Mouse (Mus musculus) erythroblast, embryonic 14.5 days (primary cell): ENCODE results near the gene Tmtc3.

ENCODE experiments used
- GATA1 ChIP-seq: IDR thresholded peaks from 2 replicates; pipeline ENCODE4 v1.6.1; 2012; ENCODE audit warnings: low read length, inconsistent platforms, mixed read lengths
- TAL1 ChIP-seq: IDR thresholded peaks from 3 replicates; pipeline ENCODE4 v1.6.1; 2012; ENCODE audit warnings: low read length, inconsistent platforms, mixed read lengths

DNA sequence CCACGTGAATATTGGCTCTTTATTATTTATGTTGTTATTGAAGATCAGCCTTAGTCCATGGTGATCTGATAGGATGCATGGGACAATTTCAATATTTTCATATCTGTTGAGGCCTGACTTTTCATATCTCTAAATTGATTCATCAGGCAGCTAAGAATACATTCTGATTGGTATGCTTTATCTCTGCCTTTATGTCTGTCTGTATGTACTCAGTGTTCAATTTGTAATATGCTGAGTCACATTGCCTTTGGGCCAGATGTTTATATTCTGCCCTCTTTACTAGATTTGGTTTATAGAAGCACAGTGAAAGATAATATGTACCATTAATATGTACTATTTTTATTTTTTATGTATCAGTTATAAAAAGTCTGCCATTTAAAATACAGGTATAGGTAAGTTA is 21.0 kb upstream of the Tmtc3 start:
- TF ChIP-seq TAL1 (no peak), GATA1 (no peak)
